ENCODE assay signal across 8 mouse cellular contexts in genomic region chr8:82863041-82863744, GRCm38 (mm10). TPM values are rescaled to one million over a fixed set of nuclear protein-coding genes. Genes with fewer than 3 reads are reported as not detected.
DNase-seq lines count a peak whose midpoint lies in the region; ATAC-seq lines count a peak whose summit lies in the region.

TSS of gene Rnf150 (plus strand) at chr8:82863356.

- peak within 1 kb of the TSS; percentile 45; the same call in 1 of the 2 replicates for H3K27ac ChIP-seq in midbrain, embryonic 11.5 days (ENCODE audit: low read depth, low read length)

- DNase-seq in adrenal gland, adult 2 months, result peak; percentile 87
- peak; percentile 89 for DNase-seq in embryo, embryonic 10.5 days (ENCODE audit: low spot score)
- DNase-seq in kidney, adult 11 months, result peak; percentile 45
- DNase-seq in left cerebral cortex, postnatal 4 days, result peak; percentile 86
- DNase-seq in midbrain, embryonic 11.5 days (ENCODE audit: low spot score, missing footprints), result peak; percentile 97
- peak; percentile 85 for DNase-seq in right cerebral cortex, postnatal 4 days

- no peaks in the 10 kb centered on the region for H3K36me3 ChIP-seq in midbrain, embryonic 11.5 days (ENCODE audit: control insufficient read depth, insufficient read depth, low read length)

- H3K4me1 ChIP-seq in midbrain, embryonic 11.5 days (ENCODE audit: control insufficient read depth, insufficient read depth, low read length), result peaks cover 10% of the 10 kb centered on the region

- peak within 1 kb of the TSS; percentile 62 for H3K4me2 ChIP-seq in midbrain, embryonic 11.5 days

- H3K27me3 ChIP-seq in midbrain, embryonic 11.5 days (ENCODE audit: control insufficient read depth, insufficient read depth, low read length), result no peaks in the 10 kb centered on the region

- under 1% methylated on average over 36 of the region's 39 CpGs for WGBS in midbrain, embryonic 11.5 days

- ATAC-seq in granulocyte monocyte progenitor cell, adult 5-6 weeks (replicated peaks; ENCODE audit: poor library complexity, severe bottlenecking), result peak; percentile 82
- peak; percentile 82 for ATAC-seq in midbrain, embryonic 11.5 days (ENCODE audit: low FRiP score)
- no peak for ATAC-seq in inflammation-experienced regulatory T-cells, adult 6 months

- intact Hi-C loops in left cerebral cortex, postnatal 4 days (cut with DNase I), result loop anchor here (1.0 to 10.0 kb wide), 2 partner anchors 122 to 226 kb away; no protein-coding TSS in a partner anchor

- H3K9ac ChIP-seq in midbrain, embryonic 11.5 days (ENCODE audit: low read length), result peak within 1 kb of the TSS; percentile 90

- peak within 1 kb of the TSS; percentile 71 for H3K4me3 ChIP-seq in midbrain, embryonic 11.5 days (ENCODE audit: low read depth, low read length)

- no peaks in the 10 kb centered on the region for H3K9me3 ChIP-seq in midbrain, embryonic 11.5 days (ENCODE audit: control insufficient read depth, low read length)

RNA-seq across cellular contexts. Expression of gene Rnf150, which starts in this region (rescaled TPM):
- total RNA-seq in adrenal gland, adult 2 months (2021), result 10 to 100 TPM; 13.5 to 14.8 TPM
- 2.8 and 3.4 TPM in 2 replicates for polyA plus RNA-seq in adrenal gland, adult 2 months (2012; rRNA removed)
- 0.69 and 1.8 TPM in 2 replicates for total RNA-seq in granulocyte monocyte progenitor cell, adult 5-6 weeks (2014; fragmentation: Nextera tagmentation)
- total RNA-seq in granulocyte monocyte progenitor cell, adult 5-6 weeks (2017), result 0.26 and 0.78 TPM in 2 replicates
- total RNA-seq in left cerebral cortex, postnatal 4 days (2021), result 10 to 100 TPM; 20.1 to 21.4 TPM
- polyA plus RNA-seq in midbrain, embryonic 11.5 days (2014; fragmentation: Nextera tagmentation; extraction: Ambion mirVana), result 1.2 and 1.5 TPM in 2 replicates
- polyA plus RNA-seq in inflammation-experienced regulatory T-cells, adult 6 months (2017; shearing (Covaris generic)), result not detected

Comparison
In these comparisons a context has a peak if more than half of its experiments do, and no peak if none do; other contexts are left out.
1. RNA of gene Rnf150 (total RNA-seq): 20.1 to 21.4 TPM in left cerebral cortex, postnatal 4 days and 13.5 to 14.8 TPM in adrenal gland, adult 2 months; 0.26 to 1.8 TPM in granulocyte monocyte progenitor cell, adult 5-6 weeks; every median in the first group is over 4 times any median in the second.
2. DNase-seq: peak in every context shown above with its lines; median percentile 97 in midbrain, embryonic 11.5 days; 89 in embryo, embryonic 10.5 days; 87 in adrenal gland, adult 2 months; 86 in left cerebral cortex, postnatal 4 days; 85 in right cerebral cortex, postnatal 4 days; 45 in kidney, adult 11 months.